Mouse (Mus musculus) neutrophil, adult 83 days (primary cell): ENCODE measurements around the gene Ppp1ca. TPM values are rescaled to one million over a fixed set of nuclear protein-coding genes. Genes with fewer than 3 reads are reported as not detected.

Source experiments
- total RNA-seq, 2 experiments: library from RNA; stranded (reverse); gene quantifications; one replicate each; pipeline ENCODE4 v1.2.4; 2023

Gene Ppp1ca
- 100 to 1,000 TPM; 420 to 454 TPM for total RNA-seq

GRCm38 (mm10) chr19:4191528-4192250 lies at the start of gene Ppp1ca:
Gene Ppp1ca, plus strand, starts transcription at chr19:4192065.

GRCm38 (mm10) chr19:4143759-4144268 lies 48.1 kb upstream of the Ppp1ca start, which contains the start of gene Cabp4:
Gene Cabp4, minus strand, starts transcription at chr19:4144033.

GRCm38 (mm10) chr19:4148491-4148806 lies 43.4 kb upstream of the Ppp1ca start, which contains the start of gene Coro1b:
Gene Coro1b, plus strand, starts transcription at chr19:4148619.

GRCm38 (mm10) chr19:4153232-4153654 lies 38.6 kb upstream of the Ppp1ca start, which contains the start of gene Ptprcap:
Gene Ptprcap, plus strand, starts transcription at chr19:4153604.

GRCm38 (mm10) chr19:4162646-4163542 lies 29.0 kb upstream of the Ppp1ca start, which contains the start of gene Rps6kb2:
Gene Rps6kb2, minus strand, starts transcription at chr19:4163354.

GRCm38 (mm10) chr19:4175368-4175947 lies 16.4 kb upstream of the Ppp1ca start, which contains the start of gene Carns1:
Gene Carns1, minus strand, starts transcription at chr19:4175479.

GRCm38 (mm10) chr19:4190831-4191334 lies 982 bp upstream of the Ppp1ca start, which contains the start of gene Tbc1d10c:
Gene Tbc1d10c, minus strand, starts transcription at chr19:4191284.

GRCm38 (mm10) chr19:4201291-4201909 lies 9.5 kb downstream of the Ppp1ca start, which contains the start of gene Rad9a:
Gene Rad9a, minus strand, starts transcription at chr19:4201662.

GRCm38 (mm10) chr19:4214071-4214770 lies 22.4 kb downstream of the Ppp1ca start, which contains the start of the genes Clcf1 and AC109138.7:
Gene Clcf1, plus strand, starts transcription at chr19:4214238.
Gene AC109138.7, plus strand, starts transcription at chr19:4214357.

GRCm38 (mm10) chr19:4231253-4232185 lies 39.7 kb downstream of the Ppp1ca start, which contains the start of gene Pold4:
Gene Pold4, plus strand, starts transcription at chr19:4231899.

Other genes starting within 250 kb of the Ppp1ca start
- gene Aldh3b3, start 233.4 kb upstream of the Ppp1ca start, total RNA-seq, result 10 to 100 TPM; 12.3 to 12.6 TPM
- 10 to 100 TPM; 12.7 to 16.4 TPM for gene Aldh3b2, start 219.7 kb upstream of the Ppp1ca start, total RNA-seq
- gene Acy3, start 205.5 kb upstream of the Ppp1ca start, total RNA-seq, result under 1 TPM in 1 of 2 experiments, not detected in 1; 0.42 TPM
- not detected for gene Tbx10, start 199.3 kb upstream of the Ppp1ca start, total RNA-seq
- 1 to 10 TPM; 5.2 to 5.9 TPM for gene Nudt8, start 191.5 kb upstream of the Ppp1ca start, total RNA-seq
- 1 to 10 TPM in 1 of 2 experiments, under 1 TPM in 1; 0.70 to 1.0 TPM for gene Gm49405, start 191.4 kb upstream of the Ppp1ca start, total RNA-seq
- 1 to 10 TPM in 1 of 2 experiments, under 1 TPM in 1; 0.55 to 2.2 TPM for gene Doc2g, start 188.8 kb upstream of the Ppp1ca start, total RNA-seq
- 10 to 100 TPM; 69.0 to 69.5 TPM for gene Ndufv1, start 179.3 kb upstream of the Ppp1ca start, total RNA-seq
- gene Gstp1, start 154.1 kb upstream of the Ppp1ca start, total RNA-seq, result 10 to 100 TPM; 71.2 to 96.6 TPM
- 1 to 10 TPM; 5.9 to 8.4 TPM for gene Gstp2, start 146.0 kb upstream of the Ppp1ca start, total RNA-seq
- gene Gstp3, start 132.5 kb upstream of the Ppp1ca start, total RNA-seq, result 1 to 10 TPM; 5.3 to 8.8 TPM
- not detected for gene Cabp2, start 110.5 kb upstream of the Ppp1ca start, total RNA-seq
- gene Cdk2ap2, start 94.9 kb upstream of the Ppp1ca start, total RNA-seq, result 100 to 1,000 TPM; 208 to 221 TPM
- gene Pitpnm1, start 92.1 kb upstream of the Ppp1ca start, total RNA-seq, result 100 to 1,000 TPM; 161 to 176 TPM
- gene Aip, start 66.2 kb upstream of the Ppp1ca start, total RNA-seq, result 100 to 1,000 TPM in 1 of 2 experiments, 10 to 100 TPM in 1; 96.8 to 101 TPM
- not detected for gene Gpr152, start 52.3 kb upstream of the Ppp1ca start, total RNA-seq
- gene Cabp4, start 48.0 kb upstream of the Ppp1ca start, total RNA-seq, result under 1 TPM in 1 of 2 experiments, not detected in 1; 0.22 TPM
- gene Coro1b, start 43.4 kb upstream of the Ppp1ca start, total RNA-seq, result 100 to 1,000 TPM; 186 to 201 TPM
- gene Ptprcap, start 38.5 kb upstream of the Ppp1ca start, total RNA-seq, result 10 to 100 TPM in 1 of 2 experiments, 1 to 10 TPM in 1; 8.0 to 11.7 TPM
- 10 to 100 TPM; 43.1 to 43.8 TPM for gene Rps6kb2, start 28.7 kb upstream of the Ppp1ca start, total RNA-seq
- gene Carns1, start 16.6 kb upstream of the Ppp1ca start, total RNA-seq, result 10 to 100 TPM; 24.4 to 28.9 TPM
- 100 to 1,000 TPM; 110 to 127 TPM for gene Tbc1d10c, start 781 bp upstream of the Ppp1ca start, total RNA-seq
- 10 to 100 TPM; 30.2 to 36.5 TPM for gene Rad9a, start 9.6 kb downstream of the Ppp1ca start, total RNA-seq
- 1 to 10 TPM; 2.4 to 2.8 TPM for gene Clcf1, start 22.2 kb downstream of the Ppp1ca start, total RNA-seq
- not detected for gene AC109138.7, start 22.3 kb downstream of the Ppp1ca start, total RNA-seq
- gene Pold4, start 39.8 kb downstream of the Ppp1ca start, total RNA-seq, result 10 to 100 TPM; 55.9 to 59.1 TPM
- gene Ssh3, start 77.1 kb downstream of the Ppp1ca start, total RNA-seq, result 10 to 100 TPM; 29.4 to 30.5 TPM
- 10 to 100 TPM; 30.7 to 42.6 TPM for gene Ankrd13d, start 91.1 kb downstream of the Ppp1ca start, total RNA-seq
- 100 to 1,000 TPM; 416 to 479 TPM for gene Grk2, start 114.2 kb downstream of the Ppp1ca start, total RNA-seq
- gene Kdm2a, start 206.2 kb downstream of the Ppp1ca start, total RNA-seq, result 100 to 1,000 TPM in 1 of 2 experiments, 10 to 100 TPM in 1; 90.4 to 121 TPM
- not detected for gene Rhod, start 247.4 kb downstream of the Ppp1ca start, total RNA-seq